Mouse (Mus musculus) bone marrow macrophage, adult 2 months (primary cell): ENCODE results near the gene Fzd4.

ENCODE experiments used
- CTCF ChIP-seq: IDR thresholded peaks from 2 replicates; pipeline ENCODE4 v1.5.1; 2012; ENCODE audit warnings: low read depth, mild to moderate bottlenecking, low read length, moderate library complexity
- POLR2A ChIP-seq: IDR thresholded peaks from 2 replicates; pipeline ENCODE4 v1.6.1; 2012; ENCODE audit warnings: mild to moderate bottlenecking, low read depth, low read length, borderline replicate concordance

- TF ChIP-seq POLR2A (no peak), CTCF (no peak)
Observed at GRCm38 (mm10) chr7:89445137-89445536, 41.0 kb downstream of the Fzd4 start.
